Mouse (Mus musculus) sigmoid colon, adult 10 weeks (tissue): ENCODE results near the gene Olfr181. TPM values are rescaled to one million over a fixed set of nuclear protein-coding genes. Genes with fewer than 3 reads are reported as not detected.

Experiments used
- polyA plus RNA-seq: library from polyadenylated mRNA; stranded (reverse); fragments of 350-450 nt; fragmentation: Illumina TruSeq; extraction: RNeasy Lipid Tissue Mini Kit (QIAGEN cat#74804); gene quantifications from one replicate; pipeline ENCODE4 v1.2.3, GENCODE M21; 2014; ENCODE audit warnings: low read depth, low replicate concordance

Gene Olfr181
- not detected for polyA plus RNA-seq

DNA sequence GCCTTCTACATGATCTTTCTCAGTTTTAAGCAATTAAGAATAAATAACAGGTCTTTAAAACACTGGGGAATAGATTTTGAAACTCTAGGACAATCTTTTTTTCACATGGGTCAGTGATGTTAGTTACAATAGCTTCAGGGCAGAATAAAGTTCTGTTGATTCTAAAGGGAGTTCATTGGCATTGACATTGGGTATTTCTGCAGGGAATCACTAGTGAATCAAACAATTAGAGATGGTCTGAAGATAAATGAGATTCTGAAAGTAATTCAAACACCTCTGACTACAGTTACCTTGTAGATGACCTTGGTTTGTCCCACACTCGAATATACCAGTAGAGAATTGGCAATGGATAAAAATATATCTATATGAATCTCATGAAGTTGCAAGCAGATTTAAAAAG lies at the start of gene Olfr181:
Olfr181 (minus strand) TSS at position 101 of the 400 bp plus-strand sequence.

DNA sequence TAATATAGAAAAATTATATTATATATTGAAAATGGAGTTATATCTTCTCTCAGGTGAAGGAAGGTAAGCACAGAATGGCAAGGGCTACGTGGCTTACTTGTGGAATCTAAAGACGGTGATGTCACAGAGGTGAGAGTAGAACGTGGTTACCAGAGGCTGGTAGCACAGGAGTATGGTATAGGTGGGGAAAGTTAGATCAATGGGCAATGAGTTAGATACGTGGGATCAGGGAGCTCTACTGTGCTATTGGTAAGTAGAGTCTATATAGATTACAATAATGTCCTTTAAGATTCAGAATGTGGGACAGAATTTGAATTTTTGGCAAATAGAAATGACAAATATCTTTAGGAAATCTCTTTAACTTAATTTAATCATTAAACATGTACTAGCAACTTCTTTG lies 737 bp upstream of the Olfr181 start, which contains the start of gene Olfr180:
Olfr180 (minus strand) TSS at position 101 of the 400 bp plus-strand sequence.

DNA sequence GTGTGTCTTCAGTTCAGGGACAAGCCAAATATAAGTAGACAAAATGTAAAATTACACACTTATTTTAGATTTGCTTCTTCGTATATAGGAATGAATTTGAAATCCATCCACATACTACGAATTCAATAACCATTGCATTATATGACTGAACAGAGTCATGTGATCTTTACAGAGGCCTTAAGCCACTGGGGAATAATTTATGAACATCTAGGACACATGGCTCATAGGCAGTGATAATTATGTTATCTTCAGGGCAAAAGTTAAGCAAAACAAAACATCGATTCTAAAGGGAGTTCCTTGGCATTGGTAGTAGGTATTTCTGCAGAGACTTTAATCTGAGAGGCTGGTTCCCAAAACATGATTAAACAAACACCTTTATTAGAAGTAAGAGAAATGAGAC lies 36.6 kb downstream of the Olfr181 start, which contains the start of gene Olfr178:
Olfr178 (minus strand) TSS at position 101 of the 400 bp plus-strand sequence.

Other genes starting within 250 kb of the Olfr181 start
- not detected for gene Gpr15, start 209.7 kb downstream of the Olfr181 start, polyA plus RNA-seq
- gene Cldnd1, start 200.8 kb downstream of the Olfr181 start, polyA plus RNA-seq: 127 TPM
- gene Olfr172, start 165.6 kb downstream of the Olfr181 start, polyA plus RNA-seq: not detected
- not detected for gene Olfr173, start 128.5 kb downstream of the Olfr181 start, polyA plus RNA-seq
- not detected for gene Olfr175-ps1, start 102.0 kb downstream of the Olfr181 start, polyA plus RNA-seq
- gene Olfr177, start 54.0 kb downstream of the Olfr181 start, polyA plus RNA-seq: not detected
- gene Olfr178, start 36.7 kb downstream of the Olfr181 start, polyA plus RNA-seq: not detected
- not detected for gene Olfr180, start 637 bp upstream of the Olfr181 start, polyA plus RNA-seq
- gene Olfr183, start 66.6 kb upstream of the Olfr181 start, polyA plus RNA-seq: not detected
- not detected for gene Olfr186, start 101.5 kb upstream of the Olfr181 start, polyA plus RNA-seq
- not detected for gene Olfr187, start 111.0 kb upstream of the Olfr181 start, polyA plus RNA-seq
- gene Olfr190, start 149.2 kb upstream of the Olfr181 start, polyA plus RNA-seq: not detected
- gene Olfr191, start 161.1 kb upstream of the Olfr181 start, polyA plus RNA-seq: not detected
- gene Olfr193, start 183.1 kb upstream of the Olfr181 start, polyA plus RNA-seq: not detected
- gene Olfr194, start 192.3 kb upstream of the Olfr181 start, polyA plus RNA-seq: not detected
- gene Olfr195, start 218.3 kb upstream of the Olfr181 start, polyA plus RNA-seq: not detected
- not detected for gene Olfr196, start 241.7 kb upstream of the Olfr181 start, polyA plus RNA-seq